Mouse (Mus musculus): Measurements from ENCODE around the gene Ankrd34b.

Ankrd34b gene

GRCm38 (mm10) chr13:92425758-92426264 is at the start of gene Ankrd34b:
Gene Ankrd34b, plus strand, starts transcription at chr13:92425896.
- DNase-seq (ENCODE audit: low spot score), result peak; percentile 12

- DNase-seq (ENCODE audit: low spot score), result no peak
Observed at GRCm38 (mm10) chr13:92387367-92387766, 38.3 kb upstream of the Ankrd34b start.

GRCm38 (mm10) chr13:92393047-92393661 is 32.5 kb upstream of the Ankrd34b start:
- DNase-seq (ENCODE audit: low spot score), result no peak

- no peak for DNase-seq (ENCODE audit: low spot score)
Observed at GRCm38 (mm10) chr13:92398491-92399384, 27.0 kb upstream of the Ankrd34b start.

- no peak for DNase-seq (ENCODE audit: low spot score)
Observed at GRCm38 (mm10) chr13:92402063-92402462, 23.6 kb upstream of the Ankrd34b start.

- DNase-seq (ENCODE audit: low spot score), result no peak
Observed at GRCm38 (mm10) chr13:92403496-92403895, 22.2 kb upstream of the Ankrd34b start.

GRCm38 (mm10) chr13:92410486-92410885 is 15.2 kb upstream of the Ankrd34b start:
- no peak for DNase-seq (ENCODE audit: low spot score)

- DNase-seq (ENCODE audit: low spot score), result no peak
Observed at GRCm38 (mm10) chr13:92419630-92420029, 6.1 kb upstream of the Ankrd34b start.

- DNase-seq (ENCODE audit: low spot score), result no peak
Observed at GRCm38 (mm10) chr13:92423711-92424110, 2.0 kb upstream of the Ankrd34b start.

GRCm38 (mm10) chr13:92426294-92427051 is 777 bp downstream of the Ankrd34b start:
- no peak for DNase-seq (ENCODE audit: low spot score)

GRCm38 (mm10) chr13:92427351-92427855 is 1.7 kb downstream of the Ankrd34b start:
- DNase-seq (ENCODE audit: low spot score), result no peak

GRCm38 (mm10) chr13:92438656-92439055 is 13.0 kb downstream of the Ankrd34b start:
- no peak for DNase-seq (ENCODE audit: low spot score)

- no peak for DNase-seq (ENCODE audit: low spot score)
Observed at GRCm38 (mm10) chr13:92440286-92440685, 14.6 kb downstream of the Ankrd34b start.

GRCm38 (mm10) chr13:92446872-92447271 is 21.2 kb downstream of the Ankrd34b start:
- DNase-seq (ENCODE audit: low spot score), result no peak

- DNase-seq (ENCODE audit: low spot score), result no peak
Observed at GRCm38 (mm10) chr13:92464698-92465097, 39.0 kb downstream of the Ankrd34b start.

- no peak for DNase-seq (ENCODE audit: low spot score)
Observed at GRCm38 (mm10) chr13:92467891-92468290, 42.2 kb downstream of the Ankrd34b start.

- no peak for DNase-seq (ENCODE audit: low spot score)
Observed at GRCm38 (mm10) chr13:92469381-92469780, 43.7 kb downstream of the Ankrd34b start.

- DNase-seq (ENCODE audit: low spot score), result no peak
Observed at GRCm38 (mm10) chr13:92470151-92470550, 44.5 kb downstream of the Ankrd34b start.

- DNase-seq (ENCODE audit: low spot score), result peak; percentile 43
Observed at GRCm38 (mm10) chr13:92483348-92483747, 57.7 kb downstream of the Ankrd34b start.

GRCm38 (mm10) chr13:92483852-92484463 is 58.3 kb downstream of the Ankrd34b start, which contains the start of gene Fam151b:
Gene Fam151b, minus strand, starts transcription at chr13:92484015.
- peak; percentile 95 for DNase-seq (ENCODE audit: low spot score)

GRCm38 (mm10) chr13:92490817-92491216 is 65.1 kb downstream of the Ankrd34b start:
- no peak for DNase-seq (ENCODE audit: low spot score)

Measured in lung, postnatal 25 days (tissue).